In the genomic region with DNA sequence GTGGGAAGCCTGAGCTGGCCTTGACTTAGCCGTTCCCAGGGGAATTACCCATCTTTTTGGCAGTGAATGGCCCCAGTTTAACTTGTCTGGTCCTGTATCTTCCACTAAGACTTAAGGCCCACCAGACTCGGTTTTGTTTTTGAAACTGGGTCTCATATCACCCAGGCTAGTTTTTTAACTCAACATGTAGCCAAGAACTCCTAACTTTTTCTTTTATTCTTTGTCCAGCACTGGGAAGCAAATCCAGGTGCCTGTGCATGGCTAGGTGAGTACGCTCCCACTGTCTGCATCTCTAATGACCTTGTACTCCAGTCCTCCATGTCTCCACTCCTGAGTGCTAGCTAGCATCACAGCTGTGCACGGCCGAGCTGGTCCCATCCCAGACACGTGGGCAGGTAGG, we compare ENCODE assay signal across 16 mouse cellular contexts. TPM values are rescaled to one million over a fixed set of nuclear protein-coding genes. Genes with fewer than 3 reads are reported as not detected.
A peak's percentile ranks its signal among the peaks of the same experiment; 100 is the strongest.
DNase-seq lines count a peak whose midpoint lies in the region; ATAC-seq and TF ChIP-seq lines count a peak whose summit lies in the region.
"Had no signal": no experiment of that assay in that cellular context is flagged by ENCODE, and none has a peak within 500 bp of the region (broad histone marks: within the 10 kb centered on the region; RNA-seq: fewer than 3 reads in every experiment).

No protein-coding gene starts in this region.

- no peak for TF ChIP-seq CTCF in gastrocnemius, adult 2 months (IDR thresholded peaks at IDR 0.05)
- no peak for TF ChIP-seq CTCF in E14TG2a.4 (conservative IDR thresholded peaks at IDR 0.05; ENCODE audit: low read length)
- no peak for TF ChIP-seq CTCF in brain, embryonic 14.5 days (IDR thresholded peaks at IDR 0.05; ENCODE audit: borderline replicate concordance, extremely low read depth, insufficient read depth, insufficient read length)

- WGBS in kidney, embryonic 15.5 days, result 68% methylated on average over 6 of the region's 6 CpGs

- no peak overlapping the region for H3K9ac ChIP-seq in kidney, embryonic 15.5 days
- H3K9ac ChIP-seq: heart, embryonic 12.5 days; lung, embryonic 14.5 days had no signal

- 0 out of 2 replicates have a peak overlapping the region, but pooled peaks have one; percentile 5 for H3K4me2 ChIP-seq in kidney, embryonic 15.5 days

- H3K27me3 ChIP-seq in kidney, embryonic 15.5 days, result no peaks in the 10 kb centered on the region
- no peaks in the 10 kb centered on the region for H3K27me3 ChIP-seq in E14TG2a.4 (ENCODE audit: insufficient read depth, low read length)
- H3K27me3 ChIP-seq: heart, embryonic 12.5 days; Patski had no signal

- intact Hi-C loops in gastrocnemius, adult 2 months (cut with DNase I), result no loop called here

- ATAC-seq in kidney, embryonic 15.5 days (replicated peaks; ENCODE audit: low FRiP score), result no peak
- ATAC-seq in frontal cortex, adult (ENCODE audit: low TSS enrichment), result no peak
- ATAC-seq: Patski had no signal

- no peak overlapping the region for H3K4me3 ChIP-seq in gastrocnemius, adult 2 months
- no peak overlapping the region for H3K4me3 ChIP-seq in kidney, embryonic 15.5 days (replicated peaks)
- H3K4me3 ChIP-seq in E14TG2a.4 (replicated peaks; ENCODE audit: low read length), result peak overlapping the region; percentile 98
- H3K4me3 ChIP-seq: heart, embryonic 12.5 days had no signal

- H3K36me3 ChIP-seq in kidney, embryonic 15.5 days, result peaks cover 35% of the 10 kb centered on the region
- peaks cover 56% of the 10 kb centered on the region for H3K36me3 ChIP-seq in E14TG2a.4 (ENCODE audit: insufficient read depth, low read length)

- H3K9me3 ChIP-seq in kidney, embryonic 15.5 days (replicated peaks), result no peaks in the 10 kb centered on the region
- H3K9me3 ChIP-seq in E14TG2a.4 (ENCODE audit: low read length), result no peaks in the 10 kb centered on the region
- H3K9me3 ChIP-seq: heart, embryonic 12.5 days had no signal

- H3K4me1 ChIP-seq in kidney, embryonic 15.5 days, result peaks cover 31% of the 10 kb centered on the region
- peaks cover 35% of the 10 kb centered on the region for H3K4me1 ChIP-seq in E14TG2a.4 (replicated peaks; ENCODE audit: low read depth, low read length)

- H3K27ac ChIP-seq in gastrocnemius, adult 2 months, result 0 out of 2 replicates have a peak overlapping the region, but pooled peaks have one; percentile 41
- H3K27ac ChIP-seq in kidney, embryonic 15.5 days, result peak overlapping the region; percentile 96; the same call in 1 of the 2 replicates

- DNase-seq in gastrocnemius, adult 2 months, result no peak
- DNase-seq in gastrocnemius, adult 18-20 months (ENCODE audit: low spot score), result no peak
- no peak for DNase-seq in kidney, adult 18-20 months
- DNase-seq in brain, embryonic 14.5 days (ENCODE audit: low read depth), result peak; percentile 1
- no peak for DNase-seq in lung, adult 18-20 months
- DNase-seq: cerebellum, adult 8-10 months; embryo, embryonic 11 days; gastrocnemius, postnatal 10 days; lung, embryonic 14.5 days; right cerebral cortex, postnatal 25 days had no signal

- no peak for TF ChIP-seq POLR2A in brain, embryonic 14.5 days (IDR thresholded peaks at IDR 0.05; ENCODE audit: borderline replicate concordance, extremely low read depth, insufficient read depth, insufficient read length, poor library complexity, severe bottlenecking)

RNA-seq across cellular contexts. Expression of a gene that starts 2.6 kb away (rescaled TPM):
- 10 to 100 TPM; 79.3 to 86.5 TPM for total RNA-seq in gastrocnemius, adult 2 months (2021)
- total RNA-seq in gastrocnemius, adult 18-20 months (2021), result 10 to 100 TPM; 68.9 to 74.1 TPM
- 788 and 840 TPM in 2 replicates for polyA plus RNA-seq in kidney, embryonic 15.5 days (2015; fragmentation: Nextera tagmentation; extraction: Ambion mirVana)
- polyA plus RNA-seq in brain, embryonic 14.5 days (2012; rRNA removed), result 402 and 518 TPM in 2 replicates

RNA-seq across cellular contexts. Expression of a gene that starts 2.9 kb away (rescaled TPM):
- 10 to 100 TPM; 24.1 to 32.1 TPM for total RNA-seq in gastrocnemius, adult 2 months (2021)
- total RNA-seq in gastrocnemius, adult 18-20 months (2021), result 10 to 100 TPM; 29.2 to 36.9 TPM
- 26.4 and 31.9 TPM in 2 replicates for polyA plus RNA-seq in kidney, embryonic 15.5 days (2015; fragmentation: Nextera tagmentation; extraction: Ambion mirVana)
- 41.9 and 51.4 TPM in 2 replicates for polyA plus RNA-seq in brain, embryonic 14.5 days (2012; rRNA removed)

RNA-seq across cellular contexts. Expression of a gene that starts 36.5 kb away (rescaled TPM):
- total RNA-seq in gastrocnemius, adult 2 months (2021), result 1 to 10 TPM; 3.6 to 5.0 TPM
- 1 to 10 TPM; 3.6 to 6.5 TPM for total RNA-seq in gastrocnemius, adult 18-20 months (2021)
- 33.1 and 34.6 TPM in 2 replicates for polyA plus RNA-seq in kidney, embryonic 15.5 days (2015; fragmentation: Nextera tagmentation; extraction: Ambion mirVana)
- 32.6 and 38.1 TPM in 2 replicates for polyA plus RNA-seq in brain, embryonic 14.5 days (2012; rRNA removed)

RNA-seq across cellular contexts. Expression of a gene that starts 43.7 kb away (rescaled TPM):
- total RNA-seq in gastrocnemius, adult 2 months (2021), result not detected
- under 1 TPM in 1 of 2 experiments, not detected in 1; 0.21 TPM for total RNA-seq in gastrocnemius, adult 18-20 months (2021)
- 2.8 and 4.2 TPM in 2 replicates for polyA plus RNA-seq in kidney, embryonic 15.5 days (2015; fragmentation: Nextera tagmentation; extraction: Ambion mirVana)
- polyA plus RNA-seq in brain, embryonic 14.5 days (2012; rRNA removed), result 0.41 and 0.48 TPM in 2 replicates
- total RNA-seq: megakaryocyte progenitor cell, adult 5-6 weeks had no signal

RNA-seq across cellular contexts. Expression of a gene that starts 50.4 kb away (rescaled TPM):
- total RNA-seq in gastrocnemius, adult 2 months (2021), result 10 to 100 TPM in 1 of 2 experiments, 1 to 10 TPM in 1; 5.4 to 10.9 TPM
- 1 to 10 TPM; 7.7 to 8.9 TPM for total RNA-seq in gastrocnemius, adult 18-20 months (2021)
- 190 and 191 TPM in 2 replicates for polyA plus RNA-seq in kidney, embryonic 15.5 days (2015; fragmentation: Nextera tagmentation; extraction: Ambion mirVana)
- polyA plus RNA-seq in brain, embryonic 14.5 days (2012; rRNA removed), result 10.3 and 13.4 TPM in 2 replicates
- polyA plus RNA-seq: Patski had no signal
